Mouse (Mus musculus) G1E (cell line): ENCODE measurements around the gene Xbp1.

ENCODE experiments used
- CTCF ChIP-seq: IDR thresholded peaks from 2 replicates; pipeline ENCODE4 v1.5.1; 2012; ENCODE audit warnings: low read depth, low read length, inconsistent platforms, mixed read lengths
- TAL1 ChIP-seq: conservative IDR thresholded peaks from 2 replicates; pipeline ENCODE4 v1.6.1; 2012; ENCODE audit warnings: low read depth, low read length, inconsistent platforms, mixed read lengths

DNA sequence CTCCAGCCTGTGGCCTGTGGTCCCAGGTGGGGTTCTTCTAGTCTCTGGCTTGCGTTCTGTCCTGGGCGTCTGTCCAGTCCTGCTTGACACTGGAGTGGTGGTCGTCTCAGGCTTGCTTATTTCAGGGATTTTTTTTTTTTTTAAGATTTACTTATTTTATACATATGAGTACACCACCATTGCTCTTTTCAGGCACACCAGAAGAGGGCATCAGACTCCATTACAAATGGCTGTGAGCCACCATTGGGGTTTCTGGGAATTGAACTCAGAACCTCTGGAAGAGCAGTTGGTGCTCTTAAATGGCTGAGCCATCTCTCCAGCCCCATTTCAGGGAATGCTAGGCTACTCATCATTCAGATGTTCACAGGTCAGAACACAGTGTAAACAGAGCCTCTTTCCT is 39.8 kb downstream of the Xbp1 start:
- TF ChIP-seq CTCF (no peak), TAL1 (no peak)
